Mouse (Mus musculus): Measurements from ENCODE around the gene Spesp1. TPM values are rescaled to one million over a fixed set of nuclear protein-coding genes. Genes with fewer than 3 reads are reported as not detected.

Spesp1 gene
- polyA plus RNA-seq, 1 experiment from 2014 or later = not detected

- no peak for ATAC-seq (ENCODE audit: low FRiP score, low TSS enrichment)
- H3K4me3 ChIP-seq (ENCODE audit: low read length) = no peak overlapping the region
- no peak overlapping the region for H3K4me2 ChIP-seq (replicated peaks; ENCODE audit: low read depth, low read length)
- no peak overlapping the region for H3K9ac ChIP-seq (replicated peaks; ENCODE audit: low read length)
- no peaks in the 10 kb centered on the region for H3K27me3 ChIP-seq (ENCODE audit: insufficient read depth, low read length)
- 0 out of 2 replicates have a peak, but pooled peaks cover 10% of the 10 kb centered on the region for H3K4me1 ChIP-seq (ENCODE audit: insufficient read depth, low read length)
- H3K36me3 ChIP-seq (ENCODE audit: insufficient read depth, low read length) = no peaks in the 10 kb centered on the region
- no peak overlapping the region for H3K27ac ChIP-seq (ENCODE audit: low read length)
- 82% methylated on average over 3 of the region's 3 CpGs for WGBS
- no peaks in the 10 kb centered on the region for H3K9me3 ChIP-seq (ENCODE audit: low read length)
Observed at GRCm38 (mm10) chr9:62231046-62231445, 51.0 kb downstream of the Spesp1 start.

DNA sequence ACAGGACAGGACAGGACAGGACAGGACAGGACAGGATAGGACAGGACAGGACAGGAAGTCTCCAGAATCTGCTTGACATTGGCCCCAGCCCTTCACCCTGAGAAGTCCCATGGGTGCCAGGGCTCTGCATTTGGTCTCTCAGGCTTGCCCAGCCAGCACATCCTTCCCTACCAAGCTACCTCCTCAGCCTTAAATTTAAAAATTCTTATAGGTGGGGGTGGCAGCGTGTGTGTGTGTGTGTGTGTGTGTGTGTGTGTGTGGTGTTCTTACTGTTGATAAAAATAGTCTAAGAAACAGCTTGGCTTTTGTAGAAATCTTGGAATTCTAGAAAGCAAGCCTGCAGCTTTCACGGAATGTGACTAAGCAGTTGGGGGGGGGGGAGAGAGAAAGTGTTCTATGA is 52.0 kb downstream of the Spesp1 start:
- no peaks in the 10 kb centered on the region for H3K36me3 ChIP-seq (ENCODE audit: insufficient read depth, low read length)
- WGBS = 87% methylated on average over 2 of the region's 2 CpGs
- no peak for ATAC-seq (ENCODE audit: low FRiP score, low TSS enrichment)

DNA sequence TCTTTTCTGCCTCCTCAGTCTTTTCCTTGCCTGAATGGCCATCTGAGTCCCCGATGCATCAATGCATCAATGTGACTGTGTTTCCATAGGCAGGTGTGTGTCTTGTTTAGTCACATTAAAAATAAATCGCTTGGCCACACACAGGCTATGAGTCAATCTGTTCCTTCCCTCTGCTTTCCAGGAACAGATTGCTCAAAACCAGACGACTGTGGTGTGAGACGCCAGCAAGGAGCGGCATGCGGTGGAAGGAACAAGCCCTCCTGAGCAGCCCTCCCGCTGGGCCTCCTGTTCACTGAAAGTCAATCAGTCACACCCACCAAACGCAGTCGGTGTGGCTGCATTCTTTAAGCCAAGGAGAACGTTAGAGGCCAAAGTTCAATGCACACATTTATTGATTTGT is 59.5 kb downstream of the Spesp1 start:
- Histone ChIP-seq H3K4me1 (ENCODE audit: insufficient read depth, low read length) (peaks cover 14% of the 10 kb centered on the region; the same call in 1 of the 2 replicates), H3K27me3 (ENCODE audit: insufficient read depth, low read length) (no peaks in the 10 kb centered on the region), H3K4me2 (replicated peaks; ENCODE audit: low read depth, low read length) (no peak overlapping the region), H3K9ac (replicated peaks; ENCODE audit: low read length) (no peak overlapping the region), H3K27ac (ENCODE audit: low read length) (no peak overlapping the region), H3K4me3 (ENCODE audit: low read length) (no peak overlapping the region), H3K36me3 (ENCODE audit: insufficient read depth, low read length) (no peaks in the 10 kb centered on the region), H3K9me3 (ENCODE audit: low read length) (no peaks in the 10 kb centered on the region)
- ATAC-seq (ENCODE audit: low FRiP score, low TSS enrichment) = no peak
- WGBS = 18% methylated on average over 10 of the region's 10 CpGs

More for the DNA sequence above, 52.0 kb downstream of the Spesp1 start:
- Histone ChIP-seq H3K27me3 (ENCODE audit: insufficient read depth, low read length) (no peaks in the 10 kb centered on the region), H3K27ac (ENCODE audit: low read length) (no peak overlapping the region), H3K4me2 (replicated peaks; ENCODE audit: low read depth, low read length) (no peak overlapping the region), H3K4me3 (ENCODE audit: low read length) (no peak overlapping the region), H3K4me1 (ENCODE audit: insufficient read depth, low read length) (0 out of 2 replicates have a peak, but pooled peaks cover 10% of the 10 kb centered on the region), H3K9ac (replicated peaks; ENCODE audit: low read length) (no peak overlapping the region), H3K9me3 (ENCODE audit: low read length) (no peaks in the 10 kb centered on the region)

DNA sequence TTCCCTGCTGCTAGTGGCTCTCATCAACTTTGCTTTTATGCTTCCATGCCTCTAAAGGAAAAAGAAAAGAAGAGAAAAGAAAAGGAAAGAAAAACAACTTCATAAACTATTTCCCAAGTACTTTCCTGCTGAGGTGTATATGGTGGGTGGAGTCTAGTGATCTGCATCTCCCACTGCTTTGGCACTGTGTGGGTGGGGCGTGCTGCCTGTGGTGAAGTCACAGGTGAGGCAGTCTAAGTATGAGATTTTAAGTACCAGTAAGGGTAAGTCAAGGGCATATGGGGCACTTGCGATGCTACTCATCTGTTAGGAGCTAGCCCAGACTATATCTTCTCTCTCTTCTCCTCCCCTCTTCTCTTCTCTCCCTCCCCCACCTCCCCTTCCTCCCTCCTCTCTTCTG is 60.0 kb downstream of the Spesp1 start:
- WGBS = 72% methylated on average over 2 of the region's 2 CpGs
- no peaks in the 10 kb centered on the region for H3K27me3 ChIP-seq (ENCODE audit: insufficient read depth, low read length)
- no peak overlapping the region for H3K4me2 ChIP-seq (replicated peaks; ENCODE audit: low read depth, low read length)
- no peak overlapping the region for H3K9ac ChIP-seq (replicated peaks; ENCODE audit: low read length)
- H3K4me1 ChIP-seq (ENCODE audit: insufficient read depth, low read length) = peaks cover 14% of the 10 kb centered on the region; the same call in 1 of the 2 replicates
- no peak overlapping the region for H3K4me3 ChIP-seq (ENCODE audit: low read length)
- no peak overlapping the region for H3K27ac ChIP-seq (ENCODE audit: low read length)
- no peaks in the 10 kb centered on the region for H3K36me3 ChIP-seq (ENCODE audit: insufficient read depth, low read length)
- ATAC-seq (ENCODE audit: low FRiP score, low TSS enrichment) = no peak
- no peaks in the 10 kb centered on the region for H3K9me3 ChIP-seq (ENCODE audit: low read length)

Small RNA genes lying within 50 kb of the gene (microRNA-seq; reads per million reads assigned to microRNA genes)
- gene Gm25603 = not detected

Other genes with a start within 250 kb of the Spesp1 start
- 20.6 and 21.7 TPM in 2 replicates for gene Glce, start 159.6 kb downstream of the Spesp1 start, polyA plus RNA-seq (2015; fragmentation: Nextera tagmentation; extraction: Ambion mirVana)
- gene Anp32a, start 59.1 kb upstream of the Spesp1 start, polyA plus RNA-seq (2015; fragmentation: Nextera tagmentation; extraction: Ambion mirVana) = 196 and 238 TPM in 2 replicates